11 mouse cellular contexts compared by ENCODE assay signal in the genomic region with DNA sequence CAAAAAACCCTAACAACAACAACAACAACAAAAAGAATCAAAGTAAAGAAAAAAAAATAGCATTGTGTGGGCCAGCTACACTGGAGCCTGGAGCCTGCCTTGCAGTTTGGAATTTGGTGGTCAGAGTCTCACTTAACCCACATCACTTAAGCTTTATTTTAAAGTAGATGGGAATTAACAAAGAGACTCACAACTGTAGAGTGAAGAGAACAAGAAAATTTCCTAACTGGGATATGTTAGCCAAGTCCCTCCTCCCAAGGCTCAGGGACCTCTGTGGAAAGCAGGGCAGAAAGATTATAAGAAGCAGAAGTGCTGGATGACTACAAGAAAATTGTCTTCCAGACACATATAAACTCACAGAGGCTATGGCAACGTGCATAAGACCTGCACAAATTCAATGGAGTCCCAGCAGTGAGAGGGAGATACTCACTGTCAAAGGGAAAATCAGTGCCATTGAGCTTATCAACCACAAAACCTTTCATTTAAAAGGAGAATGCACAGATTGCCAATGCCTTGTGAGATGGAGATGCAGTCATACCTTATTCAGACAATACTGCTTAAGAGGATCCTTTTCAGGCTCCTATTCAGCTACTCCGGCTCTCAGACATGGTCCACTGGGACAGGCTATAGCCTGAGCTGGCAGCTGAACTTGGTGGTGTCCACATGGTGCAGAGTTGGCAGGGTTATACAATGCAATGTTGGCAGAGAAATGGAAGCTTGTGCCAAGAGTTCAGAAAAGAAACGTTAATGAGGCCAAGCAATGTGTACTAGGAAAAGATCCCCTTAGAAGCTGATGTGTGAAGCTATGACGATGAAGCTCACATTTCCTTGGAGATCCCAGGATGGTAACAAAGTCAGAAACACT.
DNase-seq lines count a peak whose midpoint lies in the region; TF ChIP-seq lines count a peak whose summit lies in the region.
"Had no signal": no experiment of that assay in that cellular context is flagged by ENCODE, and none has a peak within 500 bp of the region (broad histone marks: within the 10 kb centered on the region; RNA-seq: fewer than 3 reads in every experiment).

No protein-coding gene starts in this region.

- peak overlapping the region; percentile 5; the same call in 1 of the 2 replicates for H3K4me3 ChIP-seq in layer of hippocampus, adult 2 months
- H3K4me3 ChIP-seq: kidney, embryonic 15.5 days; liver, embryonic 13.5 days had no signal

- no peak for TF ChIP-seq CTCF in layer of hippocampus, adult 2 months (conservative IDR thresholded peaks at IDR 0.05)

- H3K27ac ChIP-seq in layer of hippocampus, adult 2 months, result 0 out of 2 replicates have a peak overlapping the region, but pooled peaks have one; percentile 51
- H3K27ac ChIP-seq: kidney, embryonic 15.5 days; liver, embryonic 13.5 days had no signal

- peak; percentile 5 for DNase-seq in adrenal gland, adult 8-10 months
- no peak for DNase-seq in adrenal gland, postnatal 4 days (ENCODE audit: low spot score in 2 of 2)
- peak in 1 of 2 experiments; percentile 19 for DNase-seq in layer of hippocampus, adult 2 months (ENCODE audit: low spot score in 2 of 2)
- no peak for DNase-seq in layer of hippocampus, postnatal 25 days (ENCODE audit: extremely low spot score in 1 of 2, low spot score in 1 of 2)
- peak; percentile 14 to 17 for DNase-seq in cerebellum, adult 18-20 months
- peak; percentile 15 for DNase-seq in layer of hippocampus, adult 9-11 months
- no peak for DNase-seq in ovary, postnatal 36 days (ENCODE audit: low spot score)
- DNase-seq in thymus, postnatal 4 days, result no peak
- DNase-seq: gastrocnemius, postnatal 14 days; liver, embryonic 13.5 days had no signal

Comparison
In these comparisons a context has a peak if more than half of its experiments do, and no peak if none do; other contexts are left out.
1. DNase-seq: peak in adrenal gland, adult 8-10 months (single experiment), cerebellum, adult 18-20 months (2 of 2) and layer of hippocampus, adult 9-11 months (single experiment); none in adrenal gland, postnatal 4 days (0 of 2), layer of hippocampus, postnatal 25 days (0 of 2), ovary, postnatal 36 days (single experiment) and thymus, postnatal 4 days (single experiment).